Mouse (Mus musculus): ENCODE results near the gene Btbd11. TPM values are rescaled to one million over a fixed set of nuclear protein-coding genes. Genes with fewer than 3 reads are reported as not detected.
"Not testable (repeated sequence)": the region's sequence is repeated elsewhere in the genome, so short reads cannot be mapped to it uniquely, and the experiment has no call there.

The Btbd11 gene
- total RNA-seq, 2 experiments from 2014 or later, result 2.4 to 2.6 TPM

DNA sequence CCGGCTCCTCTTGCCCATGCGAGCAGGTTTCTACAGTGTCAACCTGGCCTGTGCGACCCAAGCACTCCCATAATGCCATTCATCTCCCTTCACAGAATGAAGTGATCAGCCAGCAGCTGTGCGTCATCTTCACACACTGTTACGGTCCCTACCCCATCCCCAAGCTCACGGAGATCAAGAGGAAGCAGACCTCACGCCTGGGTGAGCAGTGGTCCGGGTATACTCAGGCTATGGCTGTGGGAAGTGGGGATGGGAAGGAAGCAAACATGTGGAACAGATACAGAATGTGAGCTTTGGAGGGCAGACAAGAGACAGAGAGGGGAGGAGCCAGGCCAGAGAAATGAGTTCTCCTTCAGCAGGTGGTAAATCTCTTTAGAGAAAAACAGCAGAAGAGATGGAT, 253.8 kb downstream of the Btbd11 start:
- no peak for DNase-seq (ENCODE audit: low spot score in 2 of 2)

DNA sequence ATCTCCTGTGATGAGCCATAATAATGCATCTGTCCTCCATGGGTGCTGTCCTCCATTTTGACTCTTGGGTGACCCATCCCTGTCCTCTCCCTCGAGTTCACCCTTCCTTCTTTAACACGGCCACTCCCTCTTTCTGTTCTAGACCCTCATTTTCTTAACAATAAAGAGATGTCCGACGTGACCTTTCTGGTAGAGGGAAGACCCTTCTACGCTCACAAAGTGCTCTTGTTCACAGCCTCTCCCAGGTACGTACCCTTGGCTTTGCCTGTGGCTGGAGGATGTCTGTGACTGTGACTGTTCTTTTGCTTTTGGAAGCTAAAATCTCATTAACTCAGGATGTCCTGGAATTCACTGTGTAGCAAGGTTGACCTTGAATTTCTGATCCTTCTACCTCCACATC, 258.7 kb downstream of the Btbd11 start:
- DNase-seq (ENCODE audit: low spot score in 2 of 2), result no peak

DNA sequence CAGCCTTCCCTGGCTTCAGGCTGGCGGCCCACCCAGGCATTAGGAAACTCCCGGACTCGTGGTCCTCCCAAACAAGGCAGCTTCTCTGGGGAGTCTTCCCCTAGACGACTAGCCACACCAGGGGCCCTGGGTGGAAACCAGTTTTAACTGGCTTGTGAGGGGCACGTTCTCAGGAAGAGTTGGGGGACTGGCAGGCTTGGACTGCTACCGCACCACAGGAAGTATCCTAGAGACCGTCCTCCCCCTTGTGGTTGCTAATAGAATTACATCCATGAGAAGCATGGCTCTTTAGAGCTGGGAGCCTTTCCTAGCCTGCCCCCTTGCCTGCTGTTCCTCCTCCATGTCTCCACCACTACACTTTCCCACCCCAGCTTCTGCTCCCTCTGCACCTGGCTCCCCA, 265.1 kb downstream of the Btbd11 start:
- peak in 1 of 2 experiments; percentile 22 for DNase-seq (ENCODE audit: low spot score in 2 of 2)

DNA sequence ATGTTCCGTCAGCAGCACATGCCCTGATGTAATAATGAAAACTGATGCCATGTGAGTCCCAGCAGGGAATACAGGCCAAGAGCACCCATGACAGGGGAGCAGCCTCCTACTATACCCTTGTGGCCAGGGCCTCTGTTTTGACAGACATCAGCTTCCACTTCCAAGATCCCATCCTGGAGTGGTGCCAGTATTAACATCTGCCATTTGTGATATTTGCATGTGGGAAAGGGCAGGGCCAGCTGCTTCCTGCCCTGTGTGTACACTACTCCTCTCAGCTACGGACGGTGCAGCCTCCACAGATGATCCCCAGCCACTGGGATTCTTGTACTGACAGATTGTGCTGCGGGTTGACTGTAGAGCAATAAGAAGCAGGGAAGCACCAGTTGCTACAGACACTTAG, 269.3 kb downstream of the Btbd11 start:
- no peak for DNase-seq (ENCODE audit: low spot score in 2 of 2)

DNA sequence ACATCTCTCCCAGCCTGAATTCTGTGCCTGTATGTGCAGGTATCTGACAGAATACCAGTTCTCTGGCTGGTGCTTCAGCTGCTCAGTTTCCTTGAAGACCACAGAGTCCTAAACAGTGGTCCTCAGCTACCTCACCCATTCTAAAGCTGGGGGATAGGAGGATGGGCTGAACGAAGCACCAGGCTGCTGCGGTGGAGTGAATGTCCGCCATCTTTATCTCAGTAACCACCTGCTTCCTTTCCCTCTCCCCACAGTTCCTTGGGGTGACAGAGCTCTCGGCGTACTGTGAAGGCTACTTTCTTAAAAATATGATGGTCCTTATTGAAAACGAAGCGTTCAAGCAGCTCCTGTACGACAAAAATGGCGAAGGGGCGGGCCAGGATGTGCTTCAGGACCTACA, 271.3 kb downstream of the Btbd11 start:
- DNase-seq (ENCODE audit: low spot score in 2 of 2), result no peak

DNA sequence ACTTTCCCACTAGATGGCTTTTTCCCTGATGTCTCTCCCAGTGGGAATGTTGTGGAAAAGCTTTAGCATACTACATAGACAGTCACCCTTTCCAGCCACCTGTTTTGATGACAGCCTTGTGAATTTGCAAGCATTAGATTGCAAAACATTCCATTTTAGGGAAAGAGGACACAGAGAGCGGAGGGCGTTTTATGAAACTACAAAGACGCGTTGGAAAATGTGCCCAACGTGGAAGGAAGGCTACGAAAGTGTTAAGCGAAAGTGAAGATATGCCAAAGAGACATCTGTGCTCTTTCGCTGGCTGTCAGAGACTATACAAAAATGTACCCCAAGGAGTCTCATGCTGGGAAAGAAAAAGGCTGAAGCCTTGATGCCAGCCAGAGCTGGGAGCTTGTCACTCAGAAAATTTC, 286.9 kb downstream of the Btbd11 start:
- no peak for DNase-seq (ENCODE audit: low spot score in 2 of 2)

DNA sequence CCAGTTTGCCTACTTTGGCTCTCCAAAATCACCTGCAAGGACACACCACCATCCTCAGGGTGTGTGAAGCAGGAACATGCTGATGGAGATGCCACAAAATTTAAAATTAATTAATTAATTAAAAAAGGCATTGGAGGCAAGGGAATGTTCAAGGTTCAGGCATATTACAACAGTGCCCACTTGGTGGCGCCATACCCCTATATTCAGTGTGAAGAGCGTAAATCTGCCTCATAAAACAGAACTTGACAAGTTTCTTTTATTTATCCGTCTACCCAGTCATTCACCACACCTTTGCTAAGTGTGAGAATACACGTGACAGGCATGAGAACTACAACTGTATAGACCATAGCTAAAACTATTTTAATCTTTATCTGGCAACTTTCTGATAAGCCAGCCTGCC, 292.0 kb downstream of the Btbd11 start:
- DNase-seq (ENCODE audit: low spot score in 2 of 2), result peak in 1 of 2 experiments; percentile 13

DNA sequence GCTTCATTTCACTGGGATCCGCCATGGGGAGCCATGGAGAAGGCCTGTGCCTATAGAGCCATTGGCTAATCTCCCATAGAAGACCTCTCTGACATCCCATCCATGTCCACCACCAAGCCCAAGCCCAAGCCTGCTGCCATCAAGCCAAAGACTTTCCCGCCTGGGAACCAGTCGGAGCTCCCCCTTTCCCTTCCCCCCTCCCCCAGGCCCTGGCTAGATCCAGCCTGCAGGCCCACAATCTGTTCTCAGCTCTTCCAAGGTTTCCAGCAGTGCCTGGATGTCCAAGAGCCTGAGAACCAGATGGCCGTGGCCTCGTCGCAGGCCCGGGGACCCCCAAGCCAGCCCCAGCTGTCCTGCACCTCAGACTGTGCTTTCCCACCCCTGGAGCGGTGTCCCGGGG, 295.8 kb downstream of the Btbd11 start:
- no peak for DNase-seq (ENCODE audit: low spot score in 2 of 2)

DNA sequence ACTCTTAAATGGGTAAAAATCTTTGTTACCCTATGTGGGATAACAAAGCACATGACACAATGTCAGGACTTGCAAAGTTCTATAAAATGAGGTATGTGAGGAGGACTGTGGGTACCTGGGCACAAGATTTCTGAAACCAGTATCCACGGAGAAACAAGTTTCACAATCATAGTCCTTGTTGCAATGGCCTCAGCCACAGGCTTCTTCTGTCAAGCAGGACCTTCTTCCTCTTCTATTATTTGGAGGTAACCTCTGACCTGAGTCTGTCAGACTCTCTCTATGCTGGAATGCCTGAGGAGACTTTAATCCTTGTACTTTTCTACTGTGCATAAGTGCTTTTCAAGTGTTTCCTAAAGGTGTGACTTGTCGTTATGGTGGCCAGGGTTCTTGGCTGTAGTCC, 307.8 kb downstream of the Btbd11 start:
- DNase-seq (ENCODE audit: low spot score in 2 of 2), result not testable (repeated sequence)

DNA sequence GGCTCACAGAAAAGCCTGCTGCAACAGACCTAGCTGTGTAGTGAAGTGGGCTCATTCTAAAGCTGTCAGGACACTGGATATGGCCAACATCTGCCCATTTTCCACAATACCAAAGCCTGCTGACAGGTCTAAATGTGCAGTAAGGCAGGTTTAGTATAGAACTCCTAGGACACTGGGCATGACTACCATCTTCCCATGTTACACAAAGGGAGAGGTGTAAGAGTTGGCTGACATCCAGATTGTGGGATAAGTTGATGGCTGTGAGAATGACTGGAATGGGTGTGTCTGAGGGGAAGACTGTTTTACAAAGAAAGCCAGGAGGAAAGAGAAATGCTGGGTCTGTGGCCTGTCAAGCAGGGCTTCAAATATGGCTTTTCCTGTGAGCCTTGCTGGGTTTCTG, 313.1 kb downstream of the Btbd11 start:
- DNase-seq (ENCODE audit: low spot score in 2 of 2), result no peak

DNA sequence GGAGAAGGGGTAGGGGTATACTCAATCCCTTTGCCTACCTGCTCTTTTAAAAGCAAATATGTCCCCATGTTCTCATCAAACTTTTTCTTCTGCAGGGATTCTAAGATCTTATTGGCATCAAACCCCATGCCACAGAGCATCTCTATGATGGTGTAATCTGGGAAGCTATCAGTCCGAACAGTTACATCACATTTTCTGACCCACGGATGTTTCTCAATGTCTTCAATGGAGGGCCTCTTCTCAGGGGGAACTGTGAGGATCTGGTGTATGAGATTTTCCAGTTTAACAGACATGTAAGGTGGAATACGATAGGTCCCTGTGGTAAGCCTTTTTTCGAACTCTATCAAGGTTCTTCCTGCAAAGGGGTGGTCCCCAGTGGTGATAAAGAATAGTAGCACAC, 323.2 kb downstream of the Btbd11 start:
- not testable (repeated sequence) for DNase-seq (ENCODE audit: low spot score in 2 of 2)

Other genes with a start within 250 kb of the Btbd11 start
- gene Cry1, start 201.8 kb upstream of the Btbd11 start, total RNA-seq (2021), result 10 to 100 TPM; 16.6 to 20.8 TPM

All from gastrocnemius, postnatal 4 days (tissue).